Mouse (Mus musculus) left cerebral cortex, adult 6 months (tissue): ENCODE results near the gene Raver1. TPM values are rescaled to one million over a fixed set of nuclear protein-coding genes. Genes with fewer than 3 reads are reported as not detected.

ENCODE experiments used
- long read RNA-seq, 2 experiments: library from polyadenylated mRNA; unstranded; transcript quantifications; one replicate each; pipeline ENCODE4 v2.0.0; 2019 to 2020
- polyA plus RNA-seq: library from polyadenylated mRNA; unstranded; fragments of <200 nt; fragmentation: Nextera tagmentation; gene quantifications from 2 replicates; pipeline ENCODE4 v1.2.3, GENCODE M21; 2021

Gene Raver1
- 4.0 and 8.1 TPM in 2 replicates for polyA plus RNA-seq
- long read RNA-seq, experiment 1, transcript Raver1-201 (13 exons, 3,470 nt): major isoform, 7 of 11 reads
- long read RNA-seq, experiment 1, partial matches to known transcripts: 1 of 11 reads
- long read RNA-seq, experiment 1, other reads (novel, unspliced or antisense): 3 of 11 reads
- long read RNA-seq, experiment 2, partial matches to known transcripts: 0 of 2 reads
- long read RNA-seq, experiment 2, other reads (novel, unspliced or antisense): 1 of 2 reads

GRCm38 (mm10) chr9:21091707-21092320 lies at the start of gene Raver1, which contains the start of gene Gm38431:
Gene Raver1, minus strand, starts transcription at chr9:21092008.
Gene Gm38431, minus strand, starts transcription at chr9:21091997.

GRCm38 (mm10) chr9:21131059-21131956 lies 39.5 kb upstream of the Raver1 start, which contains the start of gene Tyk2:
Gene Tyk2, minus strand, starts transcription at chr9:21131243.

DNA sequence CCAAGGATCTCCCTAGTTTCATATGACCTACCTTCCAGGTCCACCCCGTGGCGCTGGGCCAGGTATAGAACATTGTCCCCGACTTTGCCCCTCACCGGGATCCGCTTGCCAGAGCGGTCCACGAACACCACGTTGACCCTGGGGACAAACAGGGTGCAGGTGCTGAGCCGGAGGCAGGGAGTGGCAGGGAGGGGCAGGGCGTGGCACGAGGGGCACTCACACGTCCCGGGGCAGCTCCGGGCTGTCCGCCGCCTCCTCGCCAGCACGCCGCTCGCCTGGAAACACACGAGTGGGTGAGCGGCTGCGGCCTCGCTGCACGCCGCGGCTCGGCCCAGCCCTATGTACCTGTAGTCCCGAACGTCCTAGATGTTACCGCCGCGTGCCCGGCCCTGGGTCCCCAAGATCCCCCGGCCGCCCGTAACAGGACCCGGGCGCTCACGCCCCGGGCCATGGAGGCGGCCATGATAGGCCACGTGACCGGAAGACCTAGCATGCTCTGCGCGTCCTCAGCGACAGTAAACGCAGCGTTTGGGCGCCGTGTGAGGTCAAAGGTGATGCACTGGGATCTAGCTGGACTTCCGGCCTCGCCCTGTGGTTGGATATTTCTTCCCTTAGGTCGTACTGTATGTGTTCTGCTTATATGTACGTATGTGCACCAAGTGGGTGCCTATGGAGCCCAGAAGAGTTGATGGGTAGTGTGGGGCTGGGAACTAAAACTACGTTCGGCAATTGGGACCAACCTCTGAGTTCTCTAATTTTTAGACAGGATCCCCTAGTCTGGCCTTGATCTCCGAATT lies 18.6 kb downstream of the Raver1 start, which contains the start of the genes Gm49373 and Fdx1l:
TSS of gene Gm49373 (minus strand) at position 53 of the 797 bp plus-strand sequence.
TSS of gene Fdx1l (minus strand) at position 571 of the 797 bp plus-strand sequence.

DNA sequence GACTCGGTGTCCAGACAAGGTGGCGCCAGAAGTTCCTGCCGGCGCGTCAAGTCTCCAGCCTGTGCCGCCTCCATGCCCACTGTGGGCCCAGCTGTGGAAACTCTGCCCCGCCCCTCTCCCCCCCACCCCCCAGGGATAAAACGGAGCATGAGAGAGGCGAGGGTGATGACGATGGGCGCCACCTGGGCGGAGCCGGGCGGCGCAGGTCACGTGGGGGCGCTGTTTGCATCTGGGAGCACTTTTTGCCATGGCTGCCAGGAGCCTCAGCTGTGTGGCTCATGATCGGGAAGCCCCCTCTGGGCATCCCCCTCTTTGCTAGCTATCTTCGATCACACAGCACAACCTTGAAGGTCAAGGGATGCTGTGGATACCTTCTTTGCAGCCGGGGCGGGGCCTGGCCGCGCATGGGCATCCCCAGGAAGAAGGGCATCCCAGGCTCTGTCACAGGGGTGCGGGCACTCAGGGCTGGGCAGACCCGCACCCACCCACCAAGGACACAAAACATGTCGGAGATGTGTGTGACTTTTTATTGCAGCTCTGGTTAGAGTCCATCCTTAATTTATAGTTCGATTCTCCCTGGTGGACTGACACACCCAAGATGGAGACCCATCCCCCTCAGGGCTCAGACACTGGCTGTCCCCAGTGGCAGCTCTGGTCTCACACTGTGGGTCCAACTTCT lies 24.7 kb downstream of the Raver1 start, which contains the start of gene Zglp1:
TSS of gene Zglp1 (minus strand) at position 88 of the 679 bp plus-strand sequence.

DNA sequence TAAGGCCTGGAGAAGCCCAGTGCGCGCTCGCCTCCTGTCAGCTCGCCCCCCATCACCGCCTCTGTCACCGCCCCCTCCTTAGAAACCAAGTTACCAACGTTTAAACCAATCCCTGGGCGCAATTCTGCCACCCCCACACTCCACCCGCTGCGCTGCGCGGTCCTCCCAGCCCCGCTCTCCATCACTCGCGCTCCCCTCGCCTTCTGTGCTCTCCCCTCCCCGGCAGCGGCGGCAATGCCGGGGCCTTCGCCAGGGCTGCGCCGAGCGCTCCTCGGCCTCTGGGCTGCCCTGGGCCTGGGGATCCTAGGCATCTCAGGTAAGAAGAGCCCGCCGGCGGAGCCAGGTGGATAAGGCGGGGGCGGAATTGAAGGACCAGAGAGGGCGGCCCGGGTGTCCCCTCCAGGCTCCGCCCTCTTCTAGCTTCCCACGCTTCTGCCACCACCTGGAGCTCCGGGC lies 59.9 kb downstream of the Raver1 start, which contains the start of gene Icam5:
TSS of gene Icam5 (plus strand) at position 178 of the 456 bp plus-strand sequence.

DNA sequence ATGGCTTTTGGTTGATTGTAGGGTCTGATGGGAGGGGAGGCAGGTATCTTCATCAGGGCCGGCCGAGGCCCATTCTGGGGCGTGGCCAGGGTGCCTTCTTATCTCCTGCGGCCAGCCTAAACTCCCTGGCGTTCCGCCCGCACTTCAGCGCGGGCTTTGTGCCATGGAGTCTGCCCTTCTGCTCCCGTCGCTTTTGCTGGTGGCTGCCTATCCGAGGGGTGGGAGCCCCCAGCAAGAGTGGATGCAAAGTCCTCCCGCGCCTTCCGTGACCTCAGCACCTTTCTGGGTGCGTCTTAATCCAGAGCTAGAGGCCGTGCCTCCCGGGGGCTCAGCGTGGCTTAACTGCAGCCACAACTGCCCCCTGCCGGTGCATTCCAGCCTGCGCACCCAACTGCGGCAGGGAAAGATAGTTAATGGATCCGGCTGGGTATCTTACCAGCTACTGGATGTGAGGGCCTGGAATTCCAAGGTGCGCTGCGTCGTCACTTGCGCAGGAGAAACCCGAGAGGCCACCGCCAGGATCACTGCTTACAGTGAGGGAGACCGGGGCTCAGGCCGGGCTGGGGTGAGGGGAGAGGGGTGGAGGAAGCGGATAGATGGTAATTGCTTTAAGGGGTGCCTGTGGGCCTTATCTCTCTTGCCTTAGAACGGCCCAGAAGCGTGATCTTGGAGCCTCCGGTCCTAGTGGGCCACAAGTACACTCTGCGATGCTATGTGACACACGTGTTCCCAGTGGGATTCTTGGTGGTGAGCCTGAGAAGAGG lies 62.3 kb downstream of the Raver1 start, which contains the start of gene Icam4:
TSS of gene Icam4 (plus strand) at position 83 of the 764 bp plus-strand sequence.

Other genes with a start within 250 kb of the Raver1 start
- 31.5 and 53.5 TPM in 2 replicates for gene A230050P20Rik, start 223.4 kb downstream of the Raver1 start, polyA plus RNA-seq
- gene Angptl6, start 212.3 kb downstream of the Raver1 start, polyA plus RNA-seq: 18.3 and 24.4 TPM in 2 replicates
- 10.1 and 15.6 TPM in 2 replicates for gene Ppan, start 203.8 kb downstream of the Raver1 start, polyA plus RNA-seq
- 173 and 203 TPM in 2 replicates for gene Eif3g, start 193.4 kb downstream of the Raver1 start, polyA plus RNA-seq
- gene Dnmt1, start 132.1 kb downstream of the Raver1 start, polyA plus RNA-seq: 9.2 TPM in 2 replicates
- gene S1pr2, start 115.2 kb downstream of the Raver1 start, polyA plus RNA-seq: 1.8 and 2.1 TPM in 2 replicates
- 126 and 147 TPM in 2 replicates for gene Mrpl4, start 89.3 kb downstream of the Raver1 start, polyA plus RNA-seq
- 1.4 and 1.5 TPM in 2 replicates for gene Icam1, start 76.0 kb downstream of the Raver1 start, polyA plus RNA-seq
- gene Icam4, start 62.6 kb downstream of the Raver1 start, polyA plus RNA-seq: 3.2 and 3.8 TPM in 2 replicates
- gene Icam5, start 59.9 kb downstream of the Raver1 start, polyA plus RNA-seq: 68.4 and 74.1 TPM in 2 replicates
- gene Zglp1, start 24.9 kb downstream of the Raver1 start, polyA plus RNA-seq: not detected in 2 replicates
- gene Gm49373, start 18.9 kb downstream of the Raver1 start, polyA plus RNA-seq: 0.46 and 0.58 TPM in 2 replicates
- 212 and 230 TPM in 2 replicates for gene Fdx1l, start 18.4 kb downstream of the Raver1 start, polyA plus RNA-seq
- 5.8 and 7.4 TPM in 2 replicates for gene Gm38431, start within 50 bp of the Raver1 start, polyA plus RNA-seq
- gene Tyk2, start 39.2 kb upstream of the Raver1 start, polyA plus RNA-seq: 2.4 and 2.9 TPM in 2 replicates
- gene Cdc37, start 58.0 kb upstream of the Raver1 start, polyA plus RNA-seq: 167 and 170 TPM in 2 replicates
- 29.6 and 36.5 TPM in 2 replicates for gene Pde4a, start 73.7 kb upstream of the Raver1 start, polyA plus RNA-seq
- gene Keap1, start 147.4 kb upstream of the Raver1 start, polyA plus RNA-seq: 53.0 and 60.6 TPM in 2 replicates
- gene S1pr5, start 156.4 kb upstream of the Raver1 start, polyA plus RNA-seq: 18.4 and 20.5 TPM in 2 replicates
- gene Atg4d, start 173.3 kb upstream of the Raver1 start, polyA plus RNA-seq: 44.5 and 53.2 TPM in 2 replicates
- gene Kri1, start 196.0 kb upstream of the Raver1 start, polyA plus RNA-seq: 3.8 and 3.9 TPM in 2 replicates
- 98.5 and 119 TPM in 2 replicates for gene Cdkn2d, start 199.4 kb upstream of the Raver1 start, polyA plus RNA-seq
- 1.2 and 1.5 TPM in 2 replicates for gene Ap1m2, start 220.3 kb upstream of the Raver1 start, polyA plus RNA-seq
- gene Slc44a2, start 228.7 kb upstream of the Raver1 start, polyA plus RNA-seq: 15.7 and 18.2 TPM in 2 replicates